Mouse (Mus musculus) limb, embryonic 15.5 days (tissue): ENCODE measurements around the gene Tirap. TPM values are rescaled to one million over a fixed set of nuclear protein-coding genes. Genes with fewer than 3 reads are reported as not detected.
A peak's percentile ranks its signal among the peaks of the same experiment; 100 is the strongest.

Experiments used
- ATAC-seq: fragments of 200-750 bp; cut with Nextera tagmentation; 2 replicates; pipeline ENCODE4 v1.8.0; 2017; ENCODE audit warnings: low read depth, moderate TSS enrichment; ENCODE audit not compliant: insufficient number of reproducible peaks, low FRiP score, low TSS enrichment
- H3K27ac ChIP-seq: fragments of 300-500 bp; sonication (generic); 2 replicates; pipeline ENCODE4 v1.5.1; 2015; ENCODE audit warnings: moderate library complexity, mild to moderate bottlenecking, inconsistent platforms
- H3K27me3 ChIP-seq: fragments of 300-500 bp; sonication (generic); 2 replicates; pipeline ENCODE4 v1.6.1; 2015; ENCODE audit warnings: inconsistent platforms
- H3K36me3 ChIP-seq: fragments of 300-500 bp; sonication (generic); 2 replicates; pipeline ENCODE4 v1.6.1; 2015; ENCODE audit warnings: inconsistent platforms
- H3K4me1 ChIP-seq: fragments of 300-500 bp; sonication (generic); 2 replicates; pipeline ENCODE4 v1.6.1; 2015; ENCODE audit warnings: inconsistent platforms
- H3K4me2 ChIP-seq: fragments of 300-500 bp; sonication (generic); 2 replicates; pipeline ENCODE4 v1.6.1; 2015; ENCODE audit warnings: mild to moderate bottlenecking, inconsistent platforms
- H3K4me3 ChIP-seq: fragments of 300-500 bp; sonication (generic); 2 replicates; pipeline ENCODE4 v1.5.1; 2015; ENCODE audit warnings: mild to moderate bottlenecking, inconsistent platforms
- H3K9ac ChIP-seq: fragments of 300-500 bp; sonication (generic); 2 replicates; pipeline ENCODE4 v1.6.1; 2015; ENCODE audit warnings: inconsistent platforms
- H3K9me3 ChIP-seq: fragments of 300-500 bp; sonication (generic); 2 replicates; pipeline ENCODE4 v1.6.1; 2016; ENCODE audit warnings: inconsistent platforms
- WGBS: fragments of 180-500 bp; shearing (Covaris S2); methylation state at CpG from one replicate; pipeline ENCODE4 v1.1.7; 2015; 5-methylcytosine and 5-hydroxymethylcytosine counted together
- polyA plus RNA-seq: library from polyadenylated mRNA; unstranded; fragments of >200 nt; fragmentation: Nextera tagmentation; extraction: Ambion mirVana; gene quantifications from 2 replicates; pipeline ENCODE4 v1.2.1, GENCODE M21; 2015

The Tirap gene
- polyA plus RNA-seq, result 10.3 and 11.6 TPM in 2 replicates

DNA sequence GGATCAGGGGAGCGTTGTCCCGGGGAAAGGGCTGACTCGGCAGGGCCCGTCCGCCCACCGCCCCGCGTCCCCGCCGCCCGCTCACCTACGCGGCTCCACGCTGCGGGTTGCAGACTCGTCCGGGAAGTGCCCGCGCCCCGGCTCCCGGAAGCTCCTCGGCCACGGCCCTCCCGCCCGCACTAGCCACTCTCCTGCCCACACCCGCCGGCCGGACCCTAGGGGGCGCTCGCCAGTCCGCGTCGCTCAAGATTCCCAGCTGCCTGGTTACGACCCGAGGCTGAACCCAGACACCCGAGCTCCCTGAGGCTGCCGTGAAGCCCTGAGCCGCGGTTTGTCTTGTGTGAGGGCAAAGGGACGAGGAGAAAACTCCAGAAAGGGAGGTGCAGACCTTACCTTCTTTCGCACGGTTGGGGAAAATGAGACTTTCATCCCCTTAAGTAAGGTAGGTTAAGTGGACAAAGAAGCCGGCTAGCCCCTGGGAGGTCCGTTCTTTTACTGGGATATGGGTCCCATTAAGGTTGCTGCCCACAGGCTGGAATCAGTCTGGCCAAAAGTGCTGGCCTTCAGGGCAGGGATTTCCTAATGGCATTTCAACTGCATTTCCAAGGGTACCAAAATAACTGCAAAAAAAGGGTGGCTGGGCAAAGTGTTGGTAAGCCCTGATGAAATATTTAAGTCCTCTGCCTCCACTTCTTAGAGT lies at the start of gene Tirap, which contains the start of gene Srpr:
TSS of gene Tirap (minus strand) at position 520 of the 700 bp plus-strand sequence.
TSS of gene Srpr (plus strand) at position 404 of the 700 bp plus-strand sequence.
- ATAC-seq, result peak; percentile 84
- Histone ChIP-seq H3K9ac (peak within 1 kb of the TSS; percentile 68), H3K27ac (peak within 1 kb of the TSS; percentile 74), H3K4me3 (peak within 1 kb of the TSS; percentile 71), H3K27me3 (no peaks in the 10 kb centered on the region), H3K4me1 (peaks cover 20% of the 10 kb centered on the region), H3K36me3 (peaks cover 8% of the 10 kb centered on the region), H3K9me3 (no peaks in the 10 kb centered on the region), H3K4me2 (peak within 1 kb of the TSS; percentile 70)
- WGBS, result 0% methylated on average over 36 of the region's 44 CpGs

DNA sequence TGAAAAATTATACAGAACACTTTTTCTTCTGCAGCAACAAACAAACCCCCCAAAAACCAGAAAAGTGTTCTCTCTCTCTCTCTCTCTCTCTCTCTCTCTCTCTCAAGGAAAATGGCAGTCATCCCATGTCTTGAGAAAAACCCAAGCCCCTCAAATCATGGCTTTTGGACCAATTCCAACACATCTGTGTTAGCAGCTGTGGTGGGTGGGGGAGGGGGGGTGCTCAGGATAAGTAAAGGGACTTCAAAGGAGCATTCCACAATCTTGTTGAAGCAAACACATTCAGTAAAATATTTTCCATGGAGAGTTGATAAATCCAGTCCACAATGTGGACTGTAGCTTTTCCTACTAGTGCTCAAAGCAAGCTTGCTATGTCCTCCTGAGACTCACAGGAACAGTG lies 49.4 kb upstream of the Tirap start:
- ATAC-seq, result no peak
- Histone ChIP-seq H3K9ac (no peak overlapping the region), H3K4me3 (no peak overlapping the region), H3K9me3 (no peaks in the 10 kb centered on the region), H3K4me1 (peaks cover 12% of the 10 kb centered on the region; the same call in 1 of the 2 replicates), H3K4me2 (no peak overlapping the region), H3K36me3 (no peaks in the 10 kb centered on the region), H3K27me3 (no peaks in the 10 kb centered on the region), H3K27ac (peak overlapping the region; percentile 76)

DNA sequence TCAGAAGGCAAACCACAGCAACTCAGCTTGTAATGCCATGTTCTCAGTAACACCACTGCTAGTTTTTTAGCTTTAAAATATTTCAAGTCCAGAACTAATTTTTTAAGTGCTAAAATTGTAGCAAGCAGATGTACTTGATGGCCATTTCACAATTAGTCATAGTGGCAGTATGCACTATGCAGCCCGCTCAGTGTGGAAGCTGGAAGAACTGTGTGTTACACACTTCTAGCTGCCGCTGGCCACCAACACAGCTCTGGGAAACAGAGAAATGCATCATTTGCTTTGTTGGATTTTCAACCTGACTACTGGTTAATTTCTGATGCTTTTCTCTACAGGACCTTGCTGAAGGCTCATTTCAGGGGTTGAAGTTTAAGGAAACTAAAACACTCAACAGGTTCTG lies 47.3 kb upstream of the Tirap start:
- no peak for ATAC-seq
- no peak overlapping the region for H3K4me2 ChIP-seq
- 77% methylated on average over 2 of the region's 2 CpGs for WGBS
- H3K36me3 ChIP-seq, result no peaks in the 10 kb centered on the region
- no peaks in the 10 kb centered on the region for H3K9me3 ChIP-seq
- H3K27ac ChIP-seq, result no peak overlapping the region
- H3K4me1 ChIP-seq, result peaks cover 12% of the 10 kb centered on the region; the same call in 1 of the 2 replicates
- no peak overlapping the region for H3K4me3 ChIP-seq
- no peaks in the 10 kb centered on the region for H3K27me3 ChIP-seq
- H3K9ac ChIP-seq, result no peak overlapping the region

DNA sequence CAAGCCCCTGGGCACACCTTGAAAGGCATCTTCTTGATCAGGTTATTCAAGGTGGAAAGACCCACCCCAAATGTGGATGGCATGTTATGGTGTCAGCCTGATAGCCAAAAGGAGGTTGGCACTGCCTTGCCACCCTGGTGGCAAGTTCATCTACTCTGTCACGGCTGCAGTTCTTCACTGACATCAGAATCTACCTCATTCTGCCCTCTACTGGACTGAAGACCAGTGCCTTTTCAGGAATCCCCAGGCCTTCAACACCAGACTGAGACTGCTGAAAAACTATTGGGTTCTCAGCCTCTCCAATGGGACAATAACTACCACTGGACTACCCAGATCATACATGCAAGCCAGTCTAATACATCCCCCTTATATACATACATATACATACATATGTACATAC lies 39.6 kb upstream of the Tirap start:
- Histone ChIP-seq H3K4me2 (no peak overlapping the region), H3K9ac (no peak overlapping the region), H3K4me1 (no peaks in the 10 kb centered on the region), H3K27me3 (no peaks in the 10 kb centered on the region), H3K27ac (no peak overlapping the region), H3K36me3 (peaks cover 4% of the 10 kb centered on the region; the same call in 1 of the 2 replicates), H3K9me3 (no peaks in the 10 kb centered on the region), H3K4me3 (no peak overlapping the region)
- ATAC-seq, result no peak
- WGBS, result 71% methylated on average over 1 of the region's 1 CpGs

DNA sequence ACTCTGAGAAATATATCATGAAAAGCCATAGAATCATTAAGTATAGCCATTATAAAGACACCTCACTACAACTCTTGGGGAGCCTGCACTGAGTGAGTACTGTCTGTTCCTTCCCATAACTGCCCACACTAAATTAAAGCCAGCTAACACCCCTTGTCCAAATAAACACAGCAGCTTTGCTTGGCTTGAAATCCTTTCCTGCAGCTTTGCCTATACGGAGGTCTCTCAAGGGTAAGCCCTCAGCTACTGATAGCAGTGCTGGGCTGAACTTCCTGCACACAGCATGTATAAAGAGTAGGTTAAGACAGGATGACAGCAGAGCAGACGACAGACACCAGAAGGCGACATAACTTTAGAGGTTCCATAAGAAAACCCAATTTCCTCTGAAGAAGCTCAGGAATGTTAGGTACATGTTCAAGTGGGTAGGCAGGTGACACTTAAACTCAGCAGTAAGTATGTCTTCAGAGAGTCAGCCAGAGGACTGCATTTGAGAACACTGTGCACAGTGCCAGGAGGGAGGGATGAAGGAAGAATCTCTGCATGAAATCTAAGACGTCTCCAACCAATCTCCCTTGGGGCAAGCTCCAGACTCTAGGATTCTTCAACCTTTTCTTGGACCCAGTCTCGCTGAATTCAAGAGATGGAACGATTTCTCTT lies 39.0 kb upstream of the Tirap start:
- Histone ChIP-seq H3K9ac (no peak overlapping the region), H3K4me1 (no peaks in the 10 kb centered on the region), H3K27me3 (no peaks in the 10 kb centered on the region), H3K4me3 (no peak overlapping the region), H3K9me3 (no peaks in the 10 kb centered on the region), H3K4me2 (no peak overlapping the region), H3K27ac (no peak overlapping the region), H3K36me3 (peaks cover 7% of the 10 kb centered on the region; the same call in 1 of the 2 replicates)
- 61% methylated on average over 6 of the region's 6 CpGs for WGBS
- no peak for ATAC-seq

DNA sequence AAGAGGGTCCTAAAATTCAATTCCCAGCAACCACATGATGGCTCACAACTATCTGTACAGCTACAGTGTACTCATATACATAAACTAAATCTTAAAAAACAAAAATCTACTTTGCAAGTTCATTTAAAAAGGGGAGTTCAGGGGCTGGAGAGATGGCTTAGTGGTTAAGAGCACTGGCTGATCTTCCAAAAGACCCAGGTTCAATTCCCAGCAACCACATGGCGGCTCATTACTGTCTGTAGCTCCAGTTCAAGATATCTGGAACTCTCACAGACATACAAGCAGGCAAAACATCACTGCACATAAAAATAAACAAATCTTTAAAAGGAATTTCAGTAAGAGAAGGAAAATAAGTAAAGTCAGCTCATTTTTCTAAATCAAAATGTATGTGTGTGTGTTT lies 38.3 kb upstream of the Tirap start:
- Histone ChIP-seq H3K4me3 (no peak overlapping the region), H3K27me3 (no peaks in the 10 kb centered on the region), H3K36me3 (peaks cover 7% of the 10 kb centered on the region; the same call in 1 of the 2 replicates), H3K4me2 (no peak overlapping the region), H3K9ac (no peak overlapping the region), H3K27ac (no peak overlapping the region), H3K4me1 (no peaks in the 10 kb centered on the region), H3K9me3 (no peaks in the 10 kb centered on the region)
- no peak for ATAC-seq
- WGBS, result 93% methylated on average over 1 of the region's 1 CpGs

DNA sequence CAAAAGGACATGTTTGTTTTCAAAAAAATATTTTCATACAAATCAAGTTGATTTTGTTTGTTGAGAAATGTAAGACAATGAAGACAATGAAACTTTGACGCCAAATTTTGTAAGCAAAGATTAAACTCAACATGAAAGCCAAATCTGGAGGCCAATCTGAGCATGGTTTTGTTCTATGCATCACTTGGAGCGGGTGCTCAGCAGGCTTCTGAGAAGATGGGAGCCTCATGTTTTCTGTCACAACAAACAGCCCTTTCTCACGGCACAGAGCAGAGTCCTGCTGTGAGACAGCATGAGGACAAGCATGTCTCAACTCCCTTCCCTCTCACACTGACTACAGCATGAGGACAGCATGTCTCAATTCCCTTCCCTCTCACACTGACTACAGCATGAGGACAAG lies 35.9 kb upstream of the Tirap start:
- no peak for ATAC-seq
- Histone ChIP-seq H3K27ac (no peak overlapping the region), H3K4me3 (no peak overlapping the region), H3K36me3 (peaks cover 20% of the 10 kb centered on the region; the same call in 1 of the 2 replicates), H3K9me3 (no peaks in the 10 kb centered on the region), H3K4me2 (no peak overlapping the region), H3K9ac (no peak overlapping the region), H3K4me1 (no peaks in the 10 kb centered on the region), H3K27me3 (no peaks in the 10 kb centered on the region)
- WGBS, result 70% methylated on average over 3 of the region's 3 CpGs

DNA sequence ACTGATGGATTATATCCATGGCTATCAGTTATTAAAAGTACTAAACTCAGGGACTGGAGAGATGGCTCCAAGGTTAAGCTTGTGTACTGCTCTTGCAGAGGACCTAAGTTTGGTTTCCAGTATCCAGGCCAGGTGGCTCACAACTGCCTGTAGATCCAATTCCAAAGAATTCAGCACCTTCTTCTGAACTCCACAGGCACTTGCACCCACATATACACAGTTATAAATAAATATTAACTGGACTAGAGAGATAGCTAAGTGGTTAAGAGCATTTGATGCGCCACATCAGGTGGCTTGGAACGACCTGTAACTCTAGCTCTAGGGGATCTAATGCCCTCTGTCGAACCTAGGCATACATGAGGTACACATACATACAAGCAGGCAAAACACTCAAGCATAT lies 28.6 kb upstream of the Tirap start:
- no peak for ATAC-seq
- H3K36me3 ChIP-seq, result peaks cover 24% of the 10 kb centered on the region; the same call in 1 of the 2 replicates
- no peaks in the 10 kb centered on the region for H3K27me3 ChIP-seq
- H3K4me2 ChIP-seq, result no peak overlapping the region
- no peaks in the 10 kb centered on the region for H3K4me1 ChIP-seq
- no peak overlapping the region for H3K9ac ChIP-seq
- H3K4me3 ChIP-seq, result no peak overlapping the region
- H3K27ac ChIP-seq, result no peak overlapping the region
- WGBS, result 88% methylated on average over 3 of the region's 3 CpGs
- no peaks in the 10 kb centered on the region for H3K9me3 ChIP-seq

DNA sequence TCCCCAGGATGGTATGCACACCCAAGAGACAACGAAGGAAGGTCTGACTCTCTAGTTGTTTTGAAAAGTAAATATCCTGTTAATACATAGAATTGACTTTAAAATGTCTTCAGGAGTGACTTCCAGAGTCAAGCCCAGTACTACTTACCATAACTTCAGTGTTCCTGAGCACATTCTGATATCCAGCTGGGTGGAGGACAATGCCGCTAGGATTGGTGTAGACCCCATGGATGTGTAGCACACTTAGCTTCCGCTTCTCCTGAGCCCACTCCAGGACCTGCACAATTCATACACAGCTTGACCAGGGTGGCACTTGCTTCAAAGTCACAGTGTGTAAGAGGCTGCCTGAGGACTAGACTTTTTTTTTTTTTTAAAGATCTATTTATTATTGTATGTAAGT lies 23.4 kb upstream of the Tirap start:
- Histone ChIP-seq H3K9ac (no peak overlapping the region), H3K4me1 (no peaks in the 10 kb centered on the region), H3K4me3 (no peak overlapping the region), H3K4me2 (no peak overlapping the region), H3K9me3 (no peaks in the 10 kb centered on the region), H3K27ac (no peak overlapping the region), H3K36me3 (peaks cover 46% of the 10 kb centered on the region), H3K27me3 (no peaks in the 10 kb centered on the region)
- no peak for ATAC-seq
- 98% methylated on average over 3 of the region's 3 CpGs for WGBS

DNA sequence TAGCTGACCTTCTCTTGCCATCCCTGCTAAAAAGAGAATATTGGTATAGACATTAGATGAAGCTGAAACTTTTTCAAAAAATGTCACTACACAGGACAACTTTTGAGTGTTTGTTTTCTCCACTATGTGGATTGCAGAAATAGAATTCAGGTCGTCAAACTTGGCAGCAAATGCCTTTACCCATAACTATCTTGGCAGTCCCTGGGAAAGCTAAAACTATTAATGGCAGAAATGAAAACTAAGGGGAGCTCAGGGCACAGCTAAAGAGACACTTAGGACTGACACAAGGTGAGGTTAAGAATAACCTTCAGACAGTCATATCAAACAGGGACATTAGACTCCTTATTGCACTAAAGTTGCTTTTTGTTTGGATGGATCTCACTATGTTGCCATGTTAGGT lies 17.9 kb upstream of the Tirap start:
- Histone ChIP-seq H3K36me3 (peaks cover 85% of the 10 kb centered on the region), H3K4me2 (no peak overlapping the region), H3K9me3 (no peaks in the 10 kb centered on the region), H3K9ac (no peak overlapping the region), H3K27me3 (no peaks in the 10 kb centered on the region), H3K4me1 (no peaks in the 10 kb centered on the region), H3K27ac (no peak overlapping the region), H3K4me3 (no peak overlapping the region)
- ATAC-seq, result no peak
- WGBS, result 82% methylated on average over 1 of the region's 1 CpGs

DNA sequence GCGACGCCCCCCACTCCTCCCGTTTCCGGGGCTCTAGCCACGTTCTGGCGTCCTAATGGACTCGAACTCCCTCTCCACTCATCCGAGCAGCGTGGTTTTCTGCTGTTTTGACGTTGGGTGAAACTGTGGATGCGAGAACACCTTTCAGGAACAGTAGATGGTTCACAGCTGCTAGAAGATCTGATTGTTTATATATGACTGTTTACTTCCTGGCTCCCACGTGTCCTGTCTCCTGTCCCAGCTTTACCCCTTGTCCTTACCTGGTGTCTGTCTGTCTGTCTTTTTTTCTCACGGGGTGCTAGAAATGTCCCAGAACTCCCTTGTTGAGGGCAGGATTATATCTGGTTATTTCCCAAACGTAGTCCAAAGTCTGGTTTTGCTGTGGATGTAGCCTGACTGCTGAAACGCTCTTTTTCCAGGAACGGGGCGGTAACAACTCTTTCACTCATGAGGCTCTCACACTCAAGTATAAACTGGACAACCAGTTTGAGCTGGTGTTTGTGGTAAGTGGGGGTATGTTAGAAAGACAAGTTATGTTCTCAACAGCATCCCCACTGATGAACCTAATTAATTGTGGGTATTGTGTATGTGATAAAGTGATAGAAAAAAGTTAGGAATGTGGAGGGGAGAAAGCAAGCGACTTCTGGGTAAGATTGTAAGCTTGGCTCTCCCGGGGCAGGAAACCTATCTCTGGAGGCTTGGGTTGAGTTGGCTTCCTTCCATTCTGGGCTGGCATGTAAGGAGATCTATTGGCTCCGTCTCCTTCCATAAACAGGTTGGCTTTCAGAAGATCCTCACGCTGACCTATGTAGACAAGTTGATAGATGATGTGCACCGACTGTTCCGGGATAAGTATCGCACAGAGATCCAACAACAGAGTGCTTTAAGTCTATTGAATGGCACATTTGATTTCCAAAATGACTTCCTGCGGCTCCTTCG lies 11.8 kb upstream of the Tirap start:
- H3K9me3 ChIP-seq, result no peaks in the 10 kb centered on the region
- ATAC-seq, result no peak
- peak overlapping the region; percentile 83 for H3K4me3 ChIP-seq
- H3K27ac ChIP-seq, result peak overlapping the region; percentile 82
- peaks cover 17% of the 10 kb centered on the region for H3K4me1 ChIP-seq
- peaks cover 68% of the 10 kb centered on the region for H3K36me3 ChIP-seq
- H3K27me3 ChIP-seq, result no peaks in the 10 kb centered on the region
- H3K4me2 ChIP-seq, result peak overlapping the region; percentile 74
- 32% methylated on average over 26 of the region's 26 CpGs for WGBS
- H3K9ac ChIP-seq, result peak overlapping the region; percentile 78
